Mouse (Mus musculus): ENCODE results near the gene Mansc4.

Mansc4 gene

GRCm38 (mm10) chr6:147086594-147087225 lies at the start of gene Mansc4:
Gene Mansc4, minus strand, starts transcription at chr6:147087032.
- DNase-seq, result no peak

DNA sequence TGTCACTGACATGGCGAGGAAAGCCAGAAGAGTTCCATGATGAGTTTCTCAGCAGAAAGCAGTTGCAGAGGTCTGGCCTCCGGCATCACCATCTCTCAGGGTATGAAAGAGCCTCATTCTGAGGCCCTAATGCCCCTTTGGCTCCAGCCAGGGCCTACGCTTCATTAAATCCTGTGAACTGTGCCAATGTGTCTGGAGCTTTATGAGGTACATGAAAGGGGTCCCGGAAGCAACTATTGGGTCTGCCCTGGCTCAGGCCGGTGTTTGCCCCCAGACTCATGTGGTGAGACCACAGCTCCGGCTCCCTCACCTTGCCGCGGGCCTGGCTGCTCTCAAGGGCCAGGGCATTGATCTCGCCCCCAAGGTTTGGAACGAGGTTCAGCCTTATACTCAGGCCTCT lies 40.4 kb upstream of the Mansc4 start:
- DNase-seq, result no peak

DNA sequence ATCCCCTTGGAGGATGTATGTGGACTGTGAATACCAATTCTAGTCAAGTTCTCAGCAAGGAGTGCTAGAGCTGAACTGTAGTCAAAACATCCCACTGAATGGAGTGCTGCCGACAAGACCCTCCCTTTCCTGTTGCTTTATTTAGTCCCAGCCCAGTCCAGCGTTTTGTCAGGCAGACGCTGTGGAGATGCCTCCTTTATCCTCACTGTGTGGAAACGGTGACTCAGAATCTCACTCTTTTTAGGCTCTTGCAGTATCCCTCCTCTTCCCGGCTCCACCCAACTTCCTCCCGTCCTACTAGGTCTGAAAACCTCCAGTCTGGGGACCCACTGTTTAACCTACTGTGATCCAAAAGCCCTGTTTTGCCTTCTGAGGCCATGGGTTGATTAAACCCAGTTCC lies 34.5 kb upstream of the Mansc4 start:
- no peak for DNase-seq

- no peak for DNase-seq
Measured at GRCm38 (mm10) chr6:147118190-147118589, 31.4 kb upstream of the Mansc4 start.

- no peak for DNase-seq
Measured at GRCm38 (mm10) chr6:147117764-147118163, 30.9 kb upstream of the Mansc4 start.

DNA sequence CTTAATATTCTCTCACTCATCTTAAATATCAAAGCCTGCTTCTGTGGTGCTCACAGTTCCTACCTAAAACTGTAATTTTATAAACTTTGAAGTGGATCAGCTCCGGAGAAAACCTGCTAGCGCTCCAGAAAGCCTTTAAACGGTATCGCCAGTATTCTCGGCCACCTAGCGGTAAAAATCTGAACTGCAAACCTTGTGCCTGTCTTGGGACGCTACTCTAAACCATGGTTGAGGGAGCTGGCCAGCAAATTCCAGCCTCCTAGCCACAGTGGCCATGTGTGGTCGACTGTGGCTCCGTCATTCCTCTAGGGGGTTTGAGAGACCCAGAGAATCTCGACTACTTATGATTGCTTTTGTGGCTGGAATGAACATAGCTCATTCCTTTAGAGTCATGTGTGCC lies 29.7 kb upstream of the Mansc4 start:
- DNase-seq, result peak; percentile 56

DNA sequence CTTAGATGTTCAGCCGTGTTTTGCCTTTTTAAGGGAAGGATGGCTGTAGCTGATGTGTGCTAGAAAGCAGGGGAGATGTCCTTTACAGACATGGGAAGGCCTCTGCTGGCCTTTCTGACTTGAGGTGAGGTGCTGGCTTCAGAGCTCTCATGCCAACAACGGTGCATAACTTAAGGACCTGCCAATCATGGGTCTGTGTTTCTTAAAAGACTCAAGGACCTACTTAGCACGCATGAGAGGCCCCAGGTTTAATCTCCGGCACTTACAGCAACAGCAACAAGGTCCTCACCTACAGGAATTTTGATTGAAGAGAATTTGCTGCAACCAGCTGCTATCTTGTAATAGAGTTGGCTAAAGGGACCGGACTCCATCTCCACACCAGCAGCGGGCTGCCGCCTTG lies 22.5 kb upstream of the Mansc4 start:
- no peak for DNase-seq

GRCm38 (mm10) chr6:147106716-147107115 lies 19.9 kb upstream of the Mansc4 start:
- no peak for DNase-seq

DNA sequence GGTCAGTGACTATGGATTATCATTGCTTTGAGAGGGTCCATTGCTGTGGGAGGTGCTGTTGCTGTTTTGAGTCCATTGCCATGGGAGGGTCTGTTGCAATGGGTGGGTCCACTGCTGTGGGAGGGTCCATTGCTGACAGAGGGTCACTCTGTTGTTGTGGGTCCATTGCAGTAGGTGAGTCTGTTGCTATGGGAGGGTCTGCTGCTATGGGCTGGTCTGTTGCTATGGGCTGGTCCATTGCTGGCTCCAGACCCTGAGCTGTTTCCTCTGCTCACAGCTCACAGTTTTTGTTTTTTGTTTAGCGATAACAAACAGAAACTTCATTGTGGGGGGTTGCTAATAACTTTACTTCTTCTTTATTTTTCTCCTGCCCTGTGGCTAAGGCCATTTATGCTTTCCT lies 18.7 kb upstream of the Mansc4 start:
- DNase-seq, result no peak

GRCm38 (mm10) chr6:147102293-147102692 lies 15.5 kb upstream of the Mansc4 start:
- DNase-seq, result no peak

GRCm38 (mm10) chr6:147099458-147100277 lies 12.8 kb upstream of the Mansc4 start:
- DNase-seq, result no peak

- DNase-seq, result no peak
Measured at GRCm38 (mm10) chr6:147097346-147097929, 10.6 kb upstream of the Mansc4 start.

DNA sequence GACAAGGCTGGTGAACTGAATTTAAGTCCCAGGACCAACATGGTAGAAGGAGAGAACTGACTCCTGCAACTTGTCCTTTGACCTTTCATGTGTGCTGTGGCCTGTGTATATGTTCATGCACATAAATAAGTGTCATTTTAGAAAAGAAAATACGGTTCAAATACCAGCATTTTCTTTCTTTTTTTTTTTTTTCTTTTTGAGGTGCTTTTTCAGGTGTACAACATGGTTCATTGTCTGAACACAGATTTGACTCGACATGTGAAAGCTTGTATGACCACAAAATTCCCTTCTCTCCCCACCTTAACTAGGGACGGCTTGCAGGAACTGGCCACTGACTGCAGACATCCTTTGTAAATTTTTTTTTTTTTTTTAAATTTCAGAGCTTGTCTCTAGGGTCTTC lies 10.1 kb upstream of the Mansc4 start:
- DNase-seq, result no peak

DNA sequence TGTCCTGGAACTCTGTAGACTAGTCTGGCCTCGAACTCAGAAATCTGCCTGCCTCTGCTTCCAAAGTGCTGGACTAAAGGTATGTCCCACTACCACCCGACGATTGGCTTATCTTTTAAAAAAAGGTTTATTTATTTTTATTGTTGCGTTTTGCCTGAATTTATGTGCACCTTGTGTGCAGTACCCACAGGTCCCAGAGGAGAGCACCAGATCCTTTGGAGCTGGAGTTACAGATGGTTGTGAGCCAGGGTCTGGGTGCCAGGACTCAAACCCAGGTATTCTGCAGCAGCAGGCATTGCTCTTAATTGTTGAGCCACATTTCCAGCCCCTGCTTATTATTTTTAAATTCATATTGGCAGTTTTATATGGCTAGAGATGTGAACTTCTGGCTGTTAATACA lies 9.3 kb upstream of the Mansc4 start:
- no peak for DNase-seq

DNA sequence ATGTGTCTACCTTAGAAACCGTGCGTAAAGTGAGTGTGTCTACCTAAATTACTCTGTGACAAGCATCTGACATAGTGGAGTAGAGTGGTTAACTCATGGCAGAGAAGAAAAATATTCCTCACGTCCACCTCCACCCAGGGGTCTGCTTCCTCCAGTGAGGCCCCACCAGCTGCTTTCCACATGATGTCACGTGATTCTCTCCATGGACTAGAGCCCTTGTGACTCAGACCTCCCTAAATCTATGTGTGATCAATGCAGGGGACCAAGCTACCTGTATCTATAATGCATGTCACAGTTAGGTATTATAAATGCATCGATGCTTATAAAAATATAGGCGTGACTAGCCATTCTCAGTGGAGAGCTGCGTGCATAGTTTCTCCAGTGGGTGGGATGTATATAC lies 7.9 kb upstream of the Mansc4 start:
- no peak for DNase-seq

DNA sequence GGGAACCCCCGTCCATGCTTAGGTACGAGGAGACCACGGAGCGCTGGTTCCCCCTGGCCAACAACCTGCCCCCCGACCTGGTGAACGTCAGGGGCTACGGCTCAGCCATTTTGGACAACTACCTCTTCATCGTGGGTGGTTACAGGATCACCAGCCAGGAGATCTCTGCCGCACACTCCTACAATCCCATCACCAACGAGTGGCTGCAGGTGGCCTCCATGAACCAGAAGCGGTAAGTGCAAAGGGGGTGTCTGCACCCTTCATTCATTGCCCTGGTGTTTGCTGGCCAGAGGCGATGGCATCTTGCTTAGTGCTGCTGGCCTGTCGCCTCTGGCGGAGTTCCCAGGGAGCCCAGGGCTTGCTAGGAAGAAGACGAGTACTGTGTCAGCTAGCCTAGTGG lies 5.3 kb upstream of the Mansc4 start:
- DNase-seq, result peak; percentile 69

- DNase-seq, result peak; percentile 79
Measured at GRCm38 (mm10) chr6:147091136-147092120, 4.6 kb upstream of the Mansc4 start, which contains the start of gene Klhl42. Gene Klhl42, plus strand, starts transcription at chr6:147091379.

DNA sequence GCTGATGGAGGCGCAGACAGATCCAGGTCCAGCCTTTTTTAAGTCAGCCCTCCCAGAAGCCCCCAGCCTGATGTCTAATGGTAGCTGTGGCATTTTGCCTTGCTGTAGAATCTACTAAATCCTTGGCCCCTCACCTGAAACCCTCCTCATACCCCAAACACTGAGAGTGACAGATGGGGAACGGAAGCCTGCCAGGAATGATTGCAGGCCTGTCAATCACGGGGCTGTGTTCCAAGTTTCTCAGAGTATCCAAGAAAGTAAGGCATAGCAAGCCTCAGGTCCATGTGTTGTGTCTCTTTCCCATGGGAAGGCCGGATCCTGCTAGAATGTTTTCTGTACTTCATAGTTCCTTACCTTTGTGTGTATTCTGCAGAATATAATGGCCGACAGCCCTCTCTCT lies 3.4 kb upstream of the Mansc4 start:
- no peak for DNase-seq

DNA sequence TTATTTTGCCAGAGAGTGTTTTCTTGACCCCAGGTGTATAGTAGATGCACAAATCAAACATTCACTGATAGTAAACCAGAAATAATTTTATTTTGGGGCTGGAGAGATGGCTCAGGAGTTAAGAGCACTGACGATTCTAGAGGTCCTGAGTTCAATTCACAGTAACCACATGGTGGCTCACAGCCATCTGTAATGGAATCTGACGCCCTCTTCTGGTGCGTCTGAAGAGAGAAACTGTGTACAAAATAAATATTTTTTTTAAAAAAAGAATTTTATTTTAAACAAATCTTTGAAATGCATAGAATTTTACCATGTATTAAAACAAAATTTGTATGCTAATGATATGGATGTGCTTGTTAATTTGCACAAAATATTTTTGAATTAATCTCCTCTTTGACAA lies 1.7 kb upstream of the Mansc4 start:
- no peak for DNase-seq

DNA sequence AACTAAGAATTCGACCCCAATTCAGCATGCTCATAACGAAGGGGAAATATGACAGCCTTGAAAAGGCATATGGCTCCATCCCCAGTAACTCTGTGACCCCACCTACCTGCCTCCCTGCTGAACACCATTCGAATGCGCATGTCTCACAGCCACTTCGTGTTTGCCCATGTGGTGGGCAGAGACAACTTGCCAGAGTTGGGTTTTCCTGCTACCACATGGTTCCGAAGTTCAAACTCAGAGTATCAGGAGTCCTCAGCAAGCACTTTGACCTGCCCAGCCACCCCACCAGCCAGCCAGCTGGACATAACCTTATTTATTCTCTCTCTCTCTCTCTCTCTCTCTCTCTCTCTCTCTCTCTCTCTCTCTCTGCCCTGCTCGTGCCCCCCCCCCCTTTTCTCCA lies 904 bp upstream of the Mansc4 start:
- no peak for DNase-seq

- no peak for DNase-seq
Measured at GRCm38 (mm10) chr6:147085398-147086040, 1.3 kb downstream of the Mansc4 start.

- DNase-seq, result no peak
Measured at GRCm38 (mm10) chr6:147079919-147080318, 6.9 kb downstream of the Mansc4 start.
